In genomic region chr11:6274387-6275093, GRCm38 (mm10) we compare ENCODE assay signal across 7 mouse cellular contexts. TPM values are rescaled to one million over a fixed set of nuclear protein-coding genes. Genes with fewer than 3 reads are reported as not detected.
DNase-seq lines count a peak whose midpoint lies in the region; ATAC-seq and TF ChIP-seq lines count a peak whose summit lies in the region.

Gene Tmed4, minus strand, starts transcription at chr11:6274870.

- peaks cover 22% of the 10 kb centered on the region for H3K4me1 ChIP-seq in embryonic facial prominence, embryonic 10.5 days
- H3K4me1 ChIP-seq in intestine, postnatal 0 days (replicated peaks; ENCODE audit: control insufficient read depth, insufficient read depth, low read length): no peaks in the 10 kb centered on the region; the same call in 1 of the 2 replicates
- peaks cover 19% of the 10 kb centered on the region for H3K4me1 ChIP-seq in midbrain, embryonic 12.5 days
- peaks cover 4% of the 10 kb centered on the region; the same call in 1 of the 2 replicates for H3K4me1 ChIP-seq in small intestine, adult 2 months (ENCODE audit: control insufficient read depth, insufficient read depth, insufficient read length, low read length)

- intact Hi-C loops in left cerebral cortex, postnatal 4 days (cut with DNase I): no loop called here

- no peaks in the 10 kb centered on the region for H3K27me3 ChIP-seq in embryonic facial prominence, embryonic 10.5 days (replicated peaks; ENCODE audit: low read depth, poor library complexity, severe bottlenecking)
- no peaks in the 10 kb centered on the region for H3K27me3 ChIP-seq in intestine, postnatal 0 days (replicated peaks; ENCODE audit: control insufficient read depth, insufficient read depth, low read length)
- H3K27me3 ChIP-seq in midbrain, embryonic 12.5 days: no peaks in the 10 kb centered on the region
- H3K27me3 ChIP-seq in small intestine, adult 2 months (ENCODE audit: control insufficient read depth, insufficient read depth, low read length): no peaks in the 10 kb centered on the region

- H3K4me3 ChIP-seq in embryonic facial prominence, embryonic 10.5 days: peak within 1 kb of the TSS; percentile 71
- H3K4me3 ChIP-seq in intestine, postnatal 0 days (ENCODE audit: low read depth, low read length): peak within 1 kb of the TSS; percentile 93
- peak within 1 kb of the TSS; percentile 93 for H3K4me3 ChIP-seq in midbrain, embryonic 12.5 days
- H3K4me3 ChIP-seq in small intestine, adult 2 months (ENCODE audit: low read depth, low read length): peak within 1 kb of the TSS; percentile 69

- peaks cover 37% of the 10 kb centered on the region for H3K36me3 ChIP-seq in embryonic facial prominence, embryonic 10.5 days (replicated peaks)
- peaks cover 18% of the 10 kb centered on the region for H3K36me3 ChIP-seq in intestine, postnatal 0 days (ENCODE audit: control insufficient read depth, insufficient read depth)
- peaks cover 25% of the 10 kb centered on the region for H3K36me3 ChIP-seq in midbrain, embryonic 12.5 days
- H3K36me3 ChIP-seq in small intestine, adult 2 months (ENCODE audit: control insufficient read depth, insufficient read depth, low read length): peaks cover 14% of the 10 kb centered on the region

- H3K27ac ChIP-seq in embryonic facial prominence, embryonic 10.5 days (replicated peaks): peak within 1 kb of the TSS; percentile 88
- H3K27ac ChIP-seq in intestine, postnatal 0 days (ENCODE audit: low read depth, low read length): peak within 1 kb of the TSS; percentile 85
- peak within 1 kb of the TSS; percentile 71 for H3K27ac ChIP-seq in midbrain, embryonic 12.5 days (replicated peaks)
- peak within 1 kb of the TSS; percentile 84 for H3K27ac ChIP-seq in small intestine, adult 2 months (ENCODE audit: insufficient read depth, low read depth, low read length)

- peak; percentile 99 for DNase-seq in adrenal gland, postnatal 10 days
- DNase-seq in embryonic facial prominence, embryonic 10.5 days (ENCODE audit: low spot score): peak; percentile 97
- DNase-seq in gonadal fat pad, adult 2 months (ENCODE audit: low read depth): no peak
- DNase-seq in left cerebral cortex, postnatal 4 days: peak; percentile 100

- ATAC-seq in intestine, postnatal 0 days: peak; percentile 89
- ATAC-seq in midbrain, embryonic 12.5 days (ENCODE audit: low FRiP score, low read depth): peak; percentile 97

- under 1% methylated on average over 39 of the region's 39 CpGs for WGBS in embryonic facial prominence, embryonic 10.5 days
- WGBS in intestine, postnatal 0 days: under 1% methylated on average over 39 of the region's 39 CpGs
- WGBS in midbrain, embryonic 12.5 days: under 1% methylated on average over 39 of the region's 39 CpGs
- under 1% methylated on average over 39 of the region's 39 CpGs for WGBS in small intestine, adult 2 months

- peak within 1 kb of the TSS; percentile 74 for H3K9ac ChIP-seq in intestine, postnatal 0 days (ENCODE audit: low read depth, low read length)
- H3K9ac ChIP-seq in midbrain, embryonic 12.5 days (replicated peaks): peak within 1 kb of the TSS; percentile 92

- no peaks in the 10 kb centered on the region for H3K9me3 ChIP-seq in embryonic facial prominence, embryonic 10.5 days
- no peaks in the 10 kb centered on the region for H3K9me3 ChIP-seq in intestine, postnatal 0 days (ENCODE audit: control insufficient read depth)
- no peaks in the 10 kb centered on the region for H3K9me3 ChIP-seq in midbrain, embryonic 12.5 days

- peak; percentile 89 for TF ChIP-seq POLR2A in small intestine, adult 2 months (IDR thresholded peaks at IDR 0.05; ENCODE audit: low read depth, low read length)

- peak within 1 kb of the TSS; percentile 94 for H3K4me2 ChIP-seq in intestine, postnatal 0 days (replicated peaks; ENCODE audit: low read depth)
- H3K4me2 ChIP-seq in midbrain, embryonic 12.5 days (replicated peaks): peak within 1 kb of the TSS; percentile 89

- TF ChIP-seq CTCF in intestine, postnatal 0 days (IDR thresholded peaks at IDR 0.05; ENCODE audit: low read depth): peak; percentile 95
- peak; percentile 64; the same call in 1 of the 2 replicates for TF ChIP-seq CTCF in small intestine, adult 2 months (IDR thresholded peaks at IDR 0.05; ENCODE audit: extremely low read depth, insufficient read length, insufficient replicate concordance, low read depth, low read length)

RNA-seq across cellular contexts. Expression of gene Tmed4, which starts in this region (rescaled TPM):
- total RNA-seq in adrenal gland, postnatal 10 days (2021): 10 to 100 TPM; 83.3 to 86.5 TPM
- 118 and 123 TPM in 2 replicates for polyA plus RNA-seq in embryonic facial prominence, embryonic 10.5 days (2016; fragmentation: Nextera tagmentation; extraction: Ambion mirVana)
- polyA plus RNA-seq in gonadal fat pad, adult 2 months (2012; rRNA removed): 254 and 312 TPM in 2 replicates
- 198 and 203 TPM in 2 replicates for polyA plus RNA-seq in intestine, postnatal 0 days (2015; fragmentation: Nextera tagmentation; extraction: Ambion mirVana)
- total RNA-seq in left cerebral cortex, postnatal 4 days (2021): 10 to 100 TPM; 57.5 to 62.8 TPM
- 150 and 153 TPM in 2 replicates for polyA plus RNA-seq in midbrain, embryonic 12.5 days (2016; fragmentation: Nextera tagmentation; extraction: Ambion mirVana)
- polyA plus RNA-seq in small intestine, adult 2 months (2012; rRNA removed): 103 and 182 TPM in 2 replicates
